Mouse (Mus musculus) megakaryocyte, embryonic 14.5 days (primary cell): ENCODE results near the gene Atad1.

Experiments
- FLI1 ChIP-seq: IDR thresholded peaks from 2 replicates; pipeline ENCODE4 v1.6.1; 2012; ENCODE audit warnings: low read length, inconsistent platforms, mixed read lengths
- GATA1 ChIP-seq: IDR thresholded peaks from 3 replicates; pipeline ENCODE4 v1.6.1; 2012; ENCODE audit warnings: mixed read lengths, low read length, inconsistent platforms, borderline replicate concordance

DNA sequence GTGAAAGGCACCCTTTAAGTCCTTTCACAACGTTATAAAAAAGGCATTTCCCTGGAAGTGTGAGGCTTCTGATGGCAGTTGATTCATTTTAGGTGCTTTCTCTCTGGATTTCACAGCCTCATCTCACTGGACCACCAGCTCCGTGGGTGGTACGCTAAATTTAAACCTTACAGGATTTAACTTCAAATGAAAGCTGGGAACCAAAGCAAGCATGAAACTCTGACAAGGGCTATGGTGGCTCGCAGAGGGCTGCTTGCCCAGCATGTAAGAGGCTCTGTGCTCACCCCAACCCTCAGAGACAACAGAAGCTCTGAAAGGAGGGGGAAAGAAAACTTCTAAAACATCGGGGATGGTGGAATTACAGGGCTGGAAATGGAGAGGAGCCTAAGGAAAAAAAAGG lies 51.9 kb downstream of the Atad1 start:
- TF ChIP-seq GATA1 = no peak
- no peak for TF ChIP-seq FLI1
